7 mouse cellular contexts compared by ENCODE assay signal in genomic region chr6:136803739-136804633, GRCm38 (mm10). TPM values are rescaled to one million over a fixed set of nuclear protein-coding genes. Genes with fewer than 3 reads are reported as not detected.
DNase-seq lines count a peak whose midpoint lies in the region; ATAC-seq and TF ChIP-seq lines count a peak whose summit lies in the region.

Gene Hist4h4, minus strand, starts transcription at chr6:136804415.

- H3K27me3 ChIP-seq in embryonic facial prominence, embryonic 11.5 days (ENCODE audit: control insufficient read depth, insufficient read depth, low read length), result no peaks in the 10 kb centered on the region
- no peaks in the 10 kb centered on the region for H3K27me3 ChIP-seq in limb, embryonic 12.5 days
- H3K27me3 ChIP-seq in midbrain, embryonic 15.5 days (replicated peaks), result no peaks in the 10 kb centered on the region
- no peaks in the 10 kb centered on the region for H3K27me3 ChIP-seq in spleen, adult 2 months (ENCODE audit: control insufficient read depth, insufficient read depth, low read length)

- TF ChIP-seq CTCF in spleen, adult 2 months (IDR thresholded peaks at IDR 0.05; ENCODE audit: extremely low read depth, insufficient read depth, insufficient read length, insufficient replicate concordance), result no peak

- peak; percentile 95 for TF ChIP-seq POLR2A in spleen, adult 2 months (IDR thresholded peaks at IDR 0.05; ENCODE audit: low read depth, low read length)

- H3K9ac ChIP-seq in embryonic facial prominence, embryonic 11.5 days (replicated peaks; ENCODE audit: low read length), result peak within 1 kb of the TSS; percentile 98
- peak within 1 kb of the TSS; percentile 96 for H3K9ac ChIP-seq in limb, embryonic 12.5 days (replicated peaks)
- H3K9ac ChIP-seq in midbrain, embryonic 15.5 days, result peak within 1 kb of the TSS; percentile 96

- no peaks in the 10 kb centered on the region for H3K4me1 ChIP-seq in embryonic facial prominence, embryonic 11.5 days (ENCODE audit: control insufficient read depth, insufficient read depth, low read length)
- peaks cover 21% of the 10 kb centered on the region for H3K4me1 ChIP-seq in limb, embryonic 12.5 days (replicated peaks)
- H3K4me1 ChIP-seq in midbrain, embryonic 15.5 days, result peaks cover 31% of the 10 kb centered on the region
- H3K4me1 ChIP-seq in spleen, adult 2 months (ENCODE audit: control insufficient read depth, insufficient read depth, insufficient read length), result no peaks in the 10 kb centered on the region; the same call in 1 of the 2 replicates

- WGBS in embryonic facial prominence, embryonic 11.5 days, result under 1% methylated on average over 50 of the region's 50 CpGs
- under 1% methylated on average over 50 of the region's 50 CpGs for WGBS in limb, embryonic 12.5 days
- WGBS in midbrain, embryonic 15.5 days, result under 1% methylated on average over 50 of the region's 50 CpGs
- WGBS in spleen, adult 2 months, result under 1% methylated on average over 50 of the region's 50 CpGs

- peak; percentile 97 for DNase-seq in adrenal gland, postnatal 14 days
- peak; percentile 96 for DNase-seq in embryonic facial prominence, embryonic 11.5 days (ENCODE audit: low spot score)
- DNase-seq in heart, adult 11 months, result peak; percentile 99
- DNase-seq in kidney, adult 18-20 months, result peak; percentile 99
- DNase-seq in spleen, adult 2 months (ENCODE audit: low read depth in 1 of 2, low spot score in 2 of 2), result peak; percentile 81 to 90

- no peaks in the 10 kb centered on the region for H3K9me3 ChIP-seq in embryonic facial prominence, embryonic 11.5 days (replicated peaks; ENCODE audit: control insufficient read depth, low read length)
- H3K9me3 ChIP-seq in limb, embryonic 12.5 days, result no peaks in the 10 kb centered on the region
- H3K9me3 ChIP-seq in midbrain, embryonic 15.5 days, result no peaks in the 10 kb centered on the region

- H3K4me2 ChIP-seq in embryonic facial prominence, embryonic 11.5 days (ENCODE audit: low read depth, low read length), result peak within 1 kb of the TSS; percentile 92
- H3K4me2 ChIP-seq in limb, embryonic 12.5 days, result peak within 1 kb of the TSS; percentile 60
- peak within 1 kb of the TSS; percentile 85 for H3K4me2 ChIP-seq in midbrain, embryonic 15.5 days

- peak within 1 kb of the TSS; percentile 100 for H3K27ac ChIP-seq in embryonic facial prominence, embryonic 11.5 days (replicated peaks; ENCODE audit: low read depth, low read length)
- H3K27ac ChIP-seq in limb, embryonic 12.5 days, result peak within 1 kb of the TSS; percentile 100
- peak within 1 kb of the TSS; percentile 100 for H3K27ac ChIP-seq in midbrain, embryonic 15.5 days
- peak within 1 kb of the TSS; percentile 100 for H3K27ac ChIP-seq in spleen, adult 2 months (ENCODE audit: insufficient read depth, low read length)

- H3K36me3 ChIP-seq in embryonic facial prominence, embryonic 11.5 days (replicated peaks; ENCODE audit: control insufficient read depth, insufficient read depth, low read depth, low read length), result no peaks in the 10 kb centered on the region
- H3K36me3 ChIP-seq in limb, embryonic 12.5 days, result no peaks in the 10 kb centered on the region
- H3K36me3 ChIP-seq in midbrain, embryonic 15.5 days (replicated peaks), result no peaks in the 10 kb centered on the region
- no peaks in the 10 kb centered on the region for H3K36me3 ChIP-seq in spleen, adult 2 months (ENCODE audit: control insufficient read depth, insufficient read depth, low read length)

- peak within 1 kb of the TSS; percentile 70 for H3K4me3 ChIP-seq in embryonic facial prominence, embryonic 11.5 days (ENCODE audit: low read depth, low read length)
- peak within 1 kb of the TSS; percentile 63 for H3K4me3 ChIP-seq in limb, embryonic 12.5 days (replicated peaks)
- peak within 1 kb of the TSS; percentile 85 for H3K4me3 ChIP-seq in midbrain, embryonic 15.5 days
- H3K4me3 ChIP-seq in spleen, adult 2 months (ENCODE audit: extremely low read depth, insufficient read depth, insufficient read length), result peak within 1 kb of the TSS; percentile 84

- peak; percentile 68 for ATAC-seq in embryonic facial prominence, embryonic 11.5 days (replicated peaks; ENCODE audit: insufficient number of reproducible peaks, low FRiP score, low TSS enrichment, low read depth)
- ATAC-seq in limb, embryonic 12.5 days (ENCODE audit: insufficient number of reproducible peaks, insufficient read depth, low FRiP score, low TSS enrichment, low read depth), result peak; percentile 58
- peak; percentile 82 for ATAC-seq in midbrain, embryonic 15.5 days (replicated peaks)

RNA-seq across cellular contexts. Expression of gene Hist4h4, which starts in this region (rescaled TPM):
- total RNA-seq in adrenal gland, postnatal 14 days (2021), result 24.3 and 24.8 TPM in 2 replicates
- polyA plus RNA-seq in embryonic facial prominence, embryonic 11.5 days (2014; fragmentation: Nextera tagmentation; extraction: Ambion mirVana), result 0.46 and 0.56 TPM in 2 replicates
- polyA plus RNA-seq in limb, embryonic 12.5 days (2016; fragmentation: Nextera tagmentation; extraction: Ambion mirVana), result 0.70 and 0.89 TPM in 2 replicates
- 0.77 and 0.87 TPM in 2 replicates for polyA plus RNA-seq in midbrain, embryonic 15.5 days (2015; fragmentation: Nextera tagmentation; extraction: Ambion mirVana)
- polyA plus RNA-seq in spleen, adult 2 months (2012; rRNA removed), result 1.2 and 3.6 TPM in 2 replicates

Comparison
In these comparisons a context has a peak if more than half of its experiments do, and no peak if none do; other contexts are left out.
1. Peak in every context shown above with its lines: DNase-seq, ATAC-seq, H3K4me3 ChIP-seq and H3K27ac ChIP-seq.
2. Peak in DNase-seq, ATAC-seq, H3K4me3 ChIP-seq, H3K27ac ChIP-seq, H3K9ac ChIP-seq and H3K4me2 ChIP-seq in embryonic facial prominence, embryonic 11.5 days; RNA of the gene not detected or under 1 TPM.
3. Peak in ATAC-seq, H3K4me3 ChIP-seq, H3K27ac ChIP-seq, H3K9ac ChIP-seq and H3K4me2 ChIP-seq in limb, embryonic 12.5 days; RNA of the gene not detected or under 1 TPM.
4. Peak in ATAC-seq, H3K4me3 ChIP-seq, H3K27ac ChIP-seq, H3K9ac ChIP-seq and H3K4me2 ChIP-seq in midbrain, embryonic 15.5 days; RNA of the gene not detected or under 1 TPM.